15 mouse cellular contexts compared by ENCODE assay signal in the genomic region with DNA sequence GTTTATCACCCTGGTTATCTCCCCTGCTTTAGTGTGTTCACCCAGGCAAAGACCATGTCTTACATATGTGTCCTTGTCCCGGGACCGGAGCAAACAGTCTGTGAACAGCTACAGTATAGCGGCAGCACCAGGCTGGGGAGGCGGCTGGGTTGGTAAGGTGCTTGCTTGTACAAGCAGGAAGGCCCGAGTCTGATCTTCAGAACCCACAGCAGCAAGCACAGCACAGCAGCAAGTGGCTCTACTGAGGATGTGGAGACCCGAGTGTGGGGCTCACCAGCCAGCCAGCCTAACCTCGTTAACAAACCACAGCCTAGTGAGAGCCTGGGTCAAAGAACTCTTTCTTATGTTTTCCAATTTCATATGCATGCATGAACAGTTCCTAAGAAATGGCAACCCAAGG. TPM values are rescaled to one million over a fixed set of nuclear protein-coding genes. Genes with fewer than 3 reads are reported as not detected.
"Had no signal": no experiment of that assay in that cellular context is flagged by ENCODE, and none has a peak within 500 bp of the region (broad histone marks: within the 10 kb centered on the region; RNA-seq: fewer than 3 reads in every experiment).

No protein-coding gene starts in this region.

- H3K27ac ChIP-seq: kidney, postnatal 0 days; left cerebral cortex, adult 2 months; limb, embryonic 10.5 days; liver, embryonic 15.5 days; neural tube, embryonic 13.5 days; stomach, embryonic 15.5 days had no signal

- H3K4me3 ChIP-seq: left cerebral cortex, adult 2 months; limb, embryonic 10.5 days; liver, embryonic 15.5 days; neural tube, embryonic 13.5 days; stomach, embryonic 15.5 days had no signal

- H3K36me3 ChIP-seq: limb, embryonic 10.5 days; liver, embryonic 15.5 days; neural tube, embryonic 13.5 days; stomach, embryonic 15.5 days had no signal

- H3K27me3 ChIP-seq: liver, embryonic 15.5 days; neural tube, embryonic 13.5 days; stomach, embryonic 15.5 days had no signal

- DNase-seq: kidney, adult 9 months; kidney, postnatal 36 days; lung, adult 2 months; lung, postnatal 36 days; midbrain, embryonic 14.5 days; retina, postnatal 1 day had no signal

- H3K4me1 ChIP-seq: limb, embryonic 10.5 days; liver, embryonic 15.5 days; neural tube, embryonic 13.5 days; stomach, embryonic 15.5 days had no signal

RNA-seq across cellular contexts. Expression of a gene that starts 23.3 kb away (rescaled TPM):
- polyA plus RNA-seq: limb, embryonic 10.5 days; spleen, adult 2 months had no signal

RNA-seq across cellular contexts. Expression of a gene that starts 30.4 kb away (rescaled TPM):
- polyA plus RNA-seq: intestine, embryonic 16.5 days; limb, embryonic 10.5 days; liver, embryonic 11.5 days; liver, embryonic 15.5 days; spleen, adult 2 months had no signal
